Mouse (Mus musculus): ENCODE results near the gene Alpi.

Alpi gene

DNA sequence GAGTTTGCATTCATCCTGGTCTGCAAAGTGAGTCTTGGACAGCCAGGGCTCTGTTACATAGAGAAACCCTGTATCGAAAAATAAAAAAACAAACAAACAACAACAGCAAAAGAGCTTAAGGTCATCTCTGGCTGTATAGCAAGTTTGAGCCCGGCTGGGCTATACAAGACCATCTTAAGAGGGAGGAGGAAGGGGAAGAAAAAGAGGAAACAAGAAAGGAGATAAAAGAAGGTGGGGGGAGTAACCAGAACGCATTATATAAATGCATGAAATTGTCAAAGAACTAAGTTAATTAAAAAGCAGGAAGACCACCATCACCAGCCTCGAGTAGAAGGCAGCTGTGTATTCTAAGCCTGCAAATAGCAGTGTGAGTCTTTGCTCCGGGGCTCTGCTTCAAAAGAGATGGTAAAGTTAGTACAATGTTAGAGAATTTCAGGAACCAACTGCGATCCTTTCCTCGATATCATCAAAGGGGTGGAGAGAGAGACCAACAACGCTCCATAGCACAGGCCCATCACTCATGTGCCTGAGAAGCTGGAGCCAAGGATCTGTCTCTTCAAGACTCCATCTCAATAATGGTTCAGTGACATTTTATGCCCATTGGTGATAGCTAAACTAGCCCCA is 42.3 kb downstream of the Alpi start:
- no peak for DNase-seq (ENCODE audit: low spot score in 2 of 2)

DNA sequence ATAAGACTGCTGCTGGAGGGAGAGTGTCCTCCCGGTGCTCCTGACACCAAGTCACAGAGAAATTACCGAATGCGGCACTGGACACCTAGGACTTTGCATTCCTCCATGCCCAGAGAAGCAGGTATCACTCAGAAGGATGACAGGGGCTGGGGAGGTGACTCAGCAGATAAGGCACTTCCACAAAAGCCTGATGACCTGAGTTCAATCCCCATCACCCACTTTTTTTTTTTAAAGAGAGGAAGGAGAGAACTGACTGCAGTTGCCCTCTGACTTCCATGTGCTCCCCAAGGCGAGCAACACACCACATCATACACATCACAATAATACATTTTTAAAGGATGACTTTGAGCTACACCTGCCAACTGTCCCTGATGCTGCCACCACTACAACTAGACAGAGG is 44.3 kb downstream of the Alpi start:
- DNase-seq (ENCODE audit: low spot score in 2 of 2): no peak

DNA sequence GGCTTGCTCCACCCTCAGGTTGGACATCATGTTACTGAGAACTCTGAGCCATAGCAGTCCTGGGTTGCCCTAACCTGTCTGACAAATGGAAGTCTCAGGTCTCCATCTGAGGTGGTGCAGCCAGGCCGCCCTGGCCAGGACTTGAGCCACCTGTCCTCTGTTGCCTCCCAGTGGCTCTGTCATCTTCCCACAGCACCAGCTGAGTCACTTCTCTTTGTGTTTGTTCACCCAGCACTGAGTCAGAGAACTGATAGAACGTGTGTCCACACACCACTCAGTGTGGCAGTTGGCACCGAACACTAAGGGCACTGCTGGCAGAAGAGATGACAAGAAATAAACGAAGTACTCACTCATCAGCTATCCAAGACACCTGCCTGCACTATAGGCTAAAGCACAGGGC is 50.0 kb downstream of the Alpi start:
- DNase-seq (ENCODE audit: low spot score in 2 of 2): no peak

DNA sequence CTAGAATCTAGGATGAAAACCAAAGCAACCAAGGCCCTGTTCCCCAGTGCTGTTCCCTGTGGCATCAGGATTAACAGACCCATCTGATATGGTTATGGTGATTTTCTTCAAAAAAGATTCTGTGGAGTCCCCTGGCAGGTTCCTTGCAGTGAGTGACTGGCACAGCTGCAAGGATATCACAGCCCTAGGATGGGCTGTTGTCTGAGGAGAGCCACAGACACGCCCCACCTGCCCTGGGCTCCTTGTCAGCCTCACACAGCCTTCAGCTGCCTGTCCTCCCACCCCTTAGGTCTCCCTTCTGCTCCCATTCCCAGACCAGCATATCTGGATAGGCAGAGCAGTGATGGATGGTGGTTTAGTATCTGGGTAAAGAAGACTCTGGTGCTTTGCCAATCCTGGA is 50.7 kb downstream of the Alpi start:
- no peak for DNase-seq (ENCODE audit: low spot score in 2 of 2)

DNA sequence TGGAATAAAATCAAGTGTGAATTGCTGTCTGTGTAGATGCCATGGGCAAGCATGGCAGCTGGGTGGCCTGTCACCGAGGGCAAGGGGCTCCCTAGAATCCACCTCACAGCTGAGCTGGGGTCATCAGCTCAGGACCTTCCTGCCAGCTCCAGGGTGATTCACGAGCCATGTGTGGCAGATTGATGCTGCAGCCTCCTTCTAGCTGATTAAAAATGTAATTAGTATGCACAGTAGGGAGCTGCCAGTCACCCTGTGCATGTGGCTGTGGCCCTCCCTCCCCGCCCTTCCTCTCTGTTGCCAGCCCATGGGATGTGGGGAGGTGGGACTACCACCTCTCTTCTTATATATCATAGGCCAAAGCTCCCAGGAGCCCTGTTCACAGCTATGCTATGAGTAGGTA is 51.3 kb downstream of the Alpi start:
- DNase-seq (ENCODE audit: low spot score in 2 of 2): no peak

All from thymus, postnatal 10 days (tissue).